Mouse (Mus musculus) cortical plate, adult 2 months (tissue): ENCODE measurements at regions not wholly inside any gene's neighbourhood (a gene's known extent, or its start where the extent isn't known, plus 50 kb on each side); places are given as distances from the start of the nearest gene placed in this dataset.

Source experiments
- H3K27ac ChIP-seq: fragments of 200-500 bp; 2 replicates; pipeline ENCODE4 v1.5.1; 2012; ENCODE audit warnings: low read length, control low read depth, inconsistent platforms; ENCODE audit not compliant: insufficient read depth
- H3K4me1 ChIP-seq: fragments of 200-500 bp; 2 replicates; pipeline ENCODE4 v1.6.1; 2011; ENCODE audit warnings: low read length; ENCODE audit not compliant: control insufficient read depth, insufficient read depth
- H3K4me3 ChIP-seq: fragments of 200-500 bp; 2 replicates; pipeline ENCODE4 v1.5.1; 2011; ENCODE audit warnings: mild to moderate bottlenecking, low read length, control low read depth; ENCODE audit not compliant: insufficient read depth
- CTCF ChIP-seq: fragments of 200-500 bp; IDR thresholded peaks from 2 replicates; pipeline ENCODE4 v1.5.1; 2011; ENCODE audit warnings: mild to moderate bottlenecking, control low read depth, low read length; ENCODE audit not compliant: insufficient read depth; ENCODE audit errors: extremely low read depth
- POLR2A ChIP-seq: fragments of 200-500 bp; IDR thresholded peaks from 2 replicates; pipeline ENCODE4 v1.6.1; 2011; ENCODE audit warnings: mild to moderate bottlenecking, low read length, control low read depth; ENCODE audit not compliant: insufficient read depth; ENCODE audit errors: extremely low read depth

GRCm38 (mm10) chr3:34837644-34838332 lies 187.6 kb downstream of the Sox2 start:
- Histone ChIP-seq H3K4me3 (no peak overlapping the region), H3K27ac (no peak overlapping the region), H3K4me1 (no peaks in the 10 kb centered on the region)
- TF ChIP-seq POLR2A: no peak

DNA sequence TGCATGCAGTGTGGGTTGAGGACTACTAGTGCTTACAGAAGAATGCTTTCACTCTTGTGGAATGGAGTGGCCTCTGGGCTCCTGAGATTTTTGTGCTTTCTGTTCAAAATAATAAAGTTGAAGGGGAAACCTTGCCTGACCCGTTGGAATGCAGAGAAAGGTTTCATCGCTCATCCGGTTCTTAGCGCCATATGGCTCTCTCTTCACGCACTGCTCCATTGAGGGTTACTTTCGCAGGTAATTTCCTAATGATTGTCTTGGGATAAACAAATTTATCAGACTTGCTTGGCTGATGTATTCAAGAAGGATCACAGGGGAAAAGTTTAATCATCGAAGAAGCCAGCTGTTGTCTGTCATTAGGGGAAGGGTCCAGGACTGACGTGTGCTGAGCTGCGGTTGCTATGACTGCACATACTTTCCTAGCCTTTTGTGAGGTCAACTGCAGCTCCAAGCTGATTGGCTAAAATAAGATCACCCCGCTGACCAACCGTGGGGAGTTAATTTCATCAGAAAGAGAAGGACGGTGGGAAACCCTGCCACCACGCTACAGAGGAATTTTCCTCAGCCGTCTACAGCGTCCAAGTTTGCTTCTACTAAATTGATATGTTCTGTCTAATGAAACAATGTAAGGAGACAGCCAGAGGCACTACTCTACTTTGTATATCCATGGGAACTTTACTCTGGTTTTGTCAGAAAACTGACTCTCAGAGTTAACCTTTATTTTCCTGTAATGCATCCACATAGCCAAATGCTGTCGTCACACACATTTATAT lies 210.9 kb downstream of the Sox2 start:
- H3K4me1 ChIP-seq: no peaks in the 10 kb centered on the region
- no peak overlapping the region for H3K4me3 ChIP-seq
- H3K27ac ChIP-seq: no peak overlapping the region
- TF ChIP-seq CTCF: no peak

DNA sequence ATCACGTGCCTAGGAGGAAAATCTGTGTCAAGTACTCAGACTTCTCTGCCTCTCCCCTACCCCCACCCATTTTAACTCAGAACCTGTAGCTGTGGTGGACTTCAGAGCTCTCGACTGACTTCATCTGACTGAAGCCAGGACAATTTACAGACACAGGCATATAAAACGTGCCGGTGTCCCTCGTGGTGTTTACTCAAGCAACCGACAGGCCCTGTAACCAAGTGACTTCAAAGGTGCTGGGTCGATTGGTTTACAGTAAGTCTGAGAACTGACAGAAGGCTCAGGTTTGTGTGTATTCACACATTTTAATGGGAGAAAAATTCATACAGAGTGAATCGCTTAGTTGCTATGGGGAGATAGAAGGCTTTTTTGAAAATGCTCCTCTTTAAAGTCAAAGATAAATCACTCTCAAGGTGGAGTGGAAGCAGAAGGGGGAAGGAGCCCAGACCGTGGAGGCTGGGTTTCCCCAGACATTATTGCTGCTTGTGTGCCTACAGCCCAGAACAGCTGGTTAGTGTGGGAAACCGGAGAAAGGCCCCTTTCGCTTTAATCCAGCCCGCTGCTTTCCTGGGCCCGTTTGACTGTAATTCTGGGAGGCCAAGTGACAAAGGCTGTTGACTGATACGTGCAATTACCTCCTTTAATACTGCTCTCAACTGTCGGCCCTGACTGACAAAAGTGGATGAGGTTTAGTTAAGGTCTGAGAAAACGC lies 218.6 kb downstream of the Sox2 start:
- H3K27ac ChIP-seq: no peak overlapping the region
- H3K4me3 ChIP-seq: no peak overlapping the region
- H3K4me1 ChIP-seq: no peaks in the 10 kb centered on the region
- TF ChIP-seq CTCF (no peak), POLR2A (no peak)

DNA sequence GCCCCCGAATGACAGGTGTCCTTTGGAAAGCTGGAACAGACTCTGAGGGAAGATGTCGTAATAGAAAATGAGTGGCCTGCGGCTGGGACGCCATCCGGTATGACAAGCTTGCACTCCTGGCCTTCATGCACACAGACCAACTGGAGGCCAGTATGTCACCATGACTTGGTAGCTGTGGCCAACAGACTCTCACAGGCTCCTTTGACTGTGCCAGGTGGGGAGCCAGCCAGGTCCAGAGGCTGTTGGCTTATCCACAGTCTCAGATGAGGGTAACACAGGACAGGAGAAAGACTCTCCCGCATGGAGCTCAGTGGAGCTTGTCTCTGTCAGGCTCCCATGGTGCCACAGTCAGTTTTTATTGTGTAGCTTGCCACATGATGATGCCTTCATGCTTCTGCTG lies 219.7 kb downstream of the Sox2 start:
- Histone ChIP-seq H3K27ac (no peak overlapping the region), H3K4me3 (no peak overlapping the region), H3K4me1 (no peaks in the 10 kb centered on the region)
- TF ChIP-seq CTCF (no peak), POLR2A (no peak)

- H3K27ac ChIP-seq: no peak overlapping the region
- H3K4me3 ChIP-seq: no peak overlapping the region
- TF ChIP-seq POLR2A (no peak), CTCF (no peak)
- no peaks in the 10 kb centered on the region for H3K4me1 ChIP-seq
These were observed 234.9 kb downstream of the Sox2 start for GRCm38 (mm10) chr3:34885137-34885536.

GRCm38 (mm10) chr3:34893381-34893780 lies 243.2 kb downstream of the Sox2 start:
- H3K4me1 ChIP-seq: no peaks in the 10 kb centered on the region
- TF ChIP-seq CTCF: no peak
- no peak for TF ChIP-seq POLR2A
- no peak overlapping the region for H3K27ac ChIP-seq
- no peak overlapping the region for H3K4me3 ChIP-seq

DNA sequence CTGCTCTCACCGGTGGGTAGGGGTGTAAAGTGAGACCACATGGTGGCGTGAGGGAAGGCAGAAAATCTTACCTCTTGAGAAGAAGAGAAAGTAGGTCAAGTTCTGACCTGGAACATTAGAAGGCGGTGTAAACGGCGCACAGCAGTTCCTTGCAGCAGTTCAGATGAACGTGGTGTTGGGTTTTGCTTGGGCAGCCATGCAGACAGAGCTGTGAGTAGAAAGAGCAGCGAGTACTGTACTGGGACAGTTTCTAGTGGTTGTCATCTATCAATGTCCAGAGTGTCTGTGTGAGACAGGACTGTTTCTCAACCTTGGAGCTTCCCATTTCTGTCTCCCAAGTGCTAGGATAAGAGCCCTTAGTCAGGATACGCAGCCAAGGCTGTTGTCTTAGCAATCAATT lies 252.9 kb downstream of the Sox2 start:
- no peak overlapping the region for H3K27ac ChIP-seq
- H3K4me1 ChIP-seq: no peaks in the 10 kb centered on the region
- TF ChIP-seq CTCF: no peak
- no peak for TF ChIP-seq POLR2A
- no peak overlapping the region for H3K4me3 ChIP-seq

DNA sequence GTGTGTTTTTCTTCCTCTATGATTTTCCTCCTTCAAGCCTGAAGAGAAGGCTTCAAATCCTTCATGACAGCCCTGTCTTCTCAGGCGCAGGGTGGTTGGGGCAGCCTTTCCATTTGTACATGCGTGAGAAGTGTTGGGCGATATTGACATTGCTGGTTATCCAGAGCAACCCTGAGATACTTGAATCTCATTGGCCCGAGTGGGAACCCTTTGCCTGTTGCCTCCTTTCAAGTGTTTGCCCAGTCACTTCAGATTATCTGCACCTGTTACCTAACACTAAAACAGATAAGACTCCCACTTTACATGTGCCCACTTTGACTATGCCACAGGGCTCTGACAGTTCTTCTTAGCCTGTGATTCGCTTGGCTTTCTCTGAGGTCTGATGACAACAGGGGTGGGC lies 258.3 kb downstream of the Sox2 start:
- H3K4me3 ChIP-seq: no peak overlapping the region
- TF ChIP-seq CTCF (no peak), POLR2A (no peak)
- H3K4me1 ChIP-seq: no peaks in the 10 kb centered on the region
- H3K27ac ChIP-seq: no peak overlapping the region

DNA sequence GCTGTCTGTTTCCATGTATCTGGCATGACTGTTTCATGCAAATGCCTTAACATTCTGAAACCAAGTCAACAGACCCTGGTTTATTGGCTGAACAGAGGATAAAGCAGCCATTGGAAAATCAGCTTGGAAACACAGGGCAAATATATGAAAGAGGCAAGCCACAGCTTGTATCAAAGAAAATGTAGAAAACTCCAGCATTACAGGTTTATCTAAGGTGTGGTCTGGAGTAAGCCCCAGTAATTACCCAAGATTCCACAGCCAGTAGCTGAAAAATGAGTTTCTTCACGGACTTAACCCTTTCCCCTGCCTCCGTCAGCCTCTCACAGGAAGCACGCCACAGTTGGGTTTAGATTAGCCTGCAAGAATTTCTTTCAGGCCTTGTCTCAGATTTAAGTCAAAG lies 259.1 kb downstream of the Sox2 start:
- Histone ChIP-seq H3K4me1 (no peaks in the 10 kb centered on the region), H3K4me3 (no peak overlapping the region), H3K27ac (no peak overlapping the region)
- TF ChIP-seq CTCF (no peak), POLR2A (no peak)
